Mouse (Mus musculus) lung, embryonic 14.5 days (tissue): ENCODE measurements around the gene Ahnak2. TPM values are rescaled to one million over a fixed set of nuclear protein-coding genes. Genes with fewer than 3 reads are reported as not detected.
"Not testable (repeated sequence)": the region's sequence is repeated elsewhere in the genome, so short reads cannot be mapped to it uniquely, and the experiment has no call there.

Source experiments
- ATAC-seq: fragments of 200-750 bp; cut with Nextera tagmentation; 2 replicates; pipeline ENCODE4 v1.8.0; 2017; ENCODE audit warnings: mild to moderate bottlenecking, moderate TSS enrichment, moderate library complexity; ENCODE audit not compliant: insufficient read depth
- DNase-seq: peaks from one replicate; pipeline ENCODE4 v3.0.0-alpha.2; 2015
- H3K27ac ChIP-seq: fragments of 300-500 bp; sonication (generic); 2 replicates; pipeline ENCODE4 v1.5.1; 2014; ENCODE audit warnings: low read depth, mild to moderate bottlenecking, moderate library complexity
- H3K27me3 ChIP-seq: fragments of 300-500 bp; sonication (generic); 2 replicates; pipeline ENCODE4 v1.6.1; 2014; ENCODE audit warnings: low read length, control low read depth; ENCODE audit not compliant: insufficient read depth
- H3K36me3 ChIP-seq: fragments of 300-500 bp; sonication (generic); 2 replicates; pipeline ENCODE4 v1.6.1; 2014; ENCODE audit warnings: control low read depth; ENCODE audit not compliant: insufficient read depth
- H3K4me1 ChIP-seq: fragments of 300-500 bp; sonication (generic); 2 replicates; pipeline ENCODE4 v1.6.1; 2014; ENCODE audit warnings: antibody characterized with exemption, control low read depth; ENCODE audit not compliant: insufficient read depth
- H3K4me2 ChIP-seq: fragments of 300-500 bp; sonication (generic); 2 replicates; pipeline ENCODE4 v1.6.1; 2014; ENCODE audit warnings: mild to moderate bottlenecking
- H3K4me3 ChIP-seq: fragments of 300-500 bp; sonication (generic); 2 replicates; pipeline ENCODE4 v1.5.1; 2014; ENCODE audit warnings: low read depth, low read length
- H3K9ac ChIP-seq: fragments of 300-500 bp; sonication (generic); 2 replicates; pipeline ENCODE4 v1.6.1; 2014
- H3K9me3 ChIP-seq: fragments of 300-500 bp; sonication (generic); 2 replicates; pipeline ENCODE4 v1.6.1; 2016; ENCODE audit warnings: low read depth, low read length, control low read depth
- CTCF ChIP-seq: IDR thresholded peaks from 2 replicates; pipeline ENCODE4 v1.5.1; 2016; ENCODE audit warnings: antibody characterized with exemption, low read depth
- WGBS: fragments of 180-500 bp; shearing (Covaris S2); extraction: QIAGEN DNeasy Blood & Tissue Kit; methylation state at CpG from one replicate; pipeline ENCODE4 v1.1.7; 2014; 5-methylcytosine and 5-hydroxymethylcytosine counted together
- polyA plus RNA-seq: library from polyadenylated mRNA; unstranded; fragments of >200 nt; fragmentation: Nextera tagmentation; extraction: Ambion mirVana; gene quantifications from 2 replicates; pipeline ENCODE4 v1.2.1, GENCODE M21; 2014

Ahnak2 gene
- 0.61 and 0.64 TPM in 2 replicates for polyA plus RNA-seq

GRCm38 (mm10) chr12:112801864-112802846 lies at the start of gene Ahnak2:
TSS of gene Ahnak2 (minus strand) at chr12:112802657.
- DNase-seq (peak; percentile 74), ATAC-seq (peak; percentile 55)
- H3K4me2 ChIP-seq = peak within 1 kb of the TSS; percentile 100
- H3K9me3 ChIP-seq = no peaks in the 10 kb centered on the region
- H3K4me1 ChIP-seq = peaks cover 8% of the 10 kb centered on the region; the same call in 1 of the 2 replicates
- peak within 1 kb of the TSS; percentile 48 for H3K4me3 ChIP-seq
- no peaks in the 10 kb centered on the region for H3K36me3 ChIP-seq
- WGBS = 3% methylated on average over 60 of the region's 69 CpGs
- no peak within 1 kb of the TSS for H3K27ac ChIP-seq
- H3K27me3 ChIP-seq = peaks cover 23% of the 10 kb centered on the region
- peak within 1 kb of the TSS; percentile 54 for H3K9ac ChIP-seq
- no peak for TF ChIP-seq CTCF

GRCm38 (mm10) chr12:112851116-112851515 lies 48.7 kb upstream of the Ahnak2 start:
- Histone ChIP-seq H3K27ac (no peak overlapping the region), H3K4me1 (no peaks in the 10 kb centered on the region), H3K27me3 (no peaks in the 10 kb centered on the region), H3K9me3 (no peaks in the 10 kb centered on the region), H3K4me3 (no peak overlapping the region), H3K9ac (no peak overlapping the region), H3K36me3 (no peaks in the 10 kb centered on the region), H3K4me2 (no peak overlapping the region)
- no peak for TF ChIP-seq CTCF
- 12% methylated on average over 8 of the region's 8 CpGs for WGBS
- ATAC-seq = no peak
- DNase-seq = no peak

DNA sequence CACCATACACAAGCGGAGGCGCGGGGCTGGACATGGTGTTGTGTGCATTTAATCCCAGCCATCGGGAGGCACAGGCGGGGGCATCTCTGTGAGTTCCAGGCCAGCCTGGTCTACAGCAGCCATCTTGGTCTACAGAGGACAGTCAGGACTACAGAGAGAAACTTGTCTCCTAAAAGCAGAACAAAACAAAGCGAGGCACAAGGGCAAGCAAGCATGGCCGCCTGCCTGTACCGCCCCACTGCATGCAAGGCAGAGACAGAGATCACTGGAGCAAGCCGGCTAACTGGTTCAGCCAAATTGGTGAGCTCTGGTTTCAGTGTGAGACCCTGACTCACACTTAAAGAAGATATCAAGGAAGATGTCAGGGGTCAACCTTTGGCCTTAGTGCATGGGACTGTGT lies 47.9 kb upstream of the Ahnak2 start:
- no peaks in the 10 kb centered on the region for H3K4me1 ChIP-seq
- ATAC-seq = no peak
- no peak for TF ChIP-seq CTCF
- H3K9ac ChIP-seq = no peak overlapping the region
- no peaks in the 10 kb centered on the region for H3K9me3 ChIP-seq
- H3K4me3 ChIP-seq = no peak overlapping the region
- no peak overlapping the region for H3K27ac ChIP-seq
- 86% methylated on average over 9 of the region's 9 CpGs for WGBS
- no peak for DNase-seq
- H3K36me3 ChIP-seq = no peaks in the 10 kb centered on the region
- no peak overlapping the region for H3K4me2 ChIP-seq
- H3K27me3 ChIP-seq = no peaks in the 10 kb centered on the region

- TF ChIP-seq CTCF = peak; percentile 21; the same call in 1 of the 2 replicates
- H3K36me3 ChIP-seq = no peaks in the 10 kb centered on the region
- no peak overlapping the region for H3K4me2 ChIP-seq
- no peaks in the 10 kb centered on the region for H3K27me3 ChIP-seq
- no peaks in the 10 kb centered on the region for H3K9me3 ChIP-seq
- no peaks in the 10 kb centered on the region for H3K4me1 ChIP-seq
- no peak overlapping the region for H3K27ac ChIP-seq
- H3K4me3 ChIP-seq = no peak overlapping the region
- ATAC-seq = no peak
- 63% methylated on average over 11 of the region's 11 CpGs for WGBS
- no peak for DNase-seq
- H3K9ac ChIP-seq = no peak overlapping the region
Observed at GRCm38 (mm10) chr12:112849235-112850022, 47.0 kb upstream of the Ahnak2 start.

DNA sequence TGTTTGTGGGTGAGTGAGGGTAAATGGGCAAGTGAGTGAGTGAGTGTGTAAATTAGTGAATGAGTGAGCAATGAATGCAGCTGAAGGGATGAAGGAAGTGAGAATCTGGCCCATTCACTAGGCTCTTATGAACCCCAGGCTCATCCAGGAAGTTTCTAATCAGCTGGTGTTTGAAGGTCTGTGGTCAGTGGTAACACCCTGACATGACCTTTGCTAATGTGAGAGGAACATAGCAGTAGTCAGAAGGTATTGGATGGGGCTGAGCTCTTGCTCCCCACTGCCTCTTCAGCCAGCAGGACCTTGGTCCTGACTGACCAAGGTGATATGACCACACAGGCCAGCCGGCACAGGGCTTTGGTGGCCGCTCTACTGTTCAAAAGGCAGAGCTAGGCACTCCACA lies 45.4 kb upstream of the Ahnak2 start:
- H3K4me1 ChIP-seq = no peaks in the 10 kb centered on the region
- no peaks in the 10 kb centered on the region for H3K9me3 ChIP-seq
- H3K36me3 ChIP-seq = no peaks in the 10 kb centered on the region
- WGBS = 94% methylated on average over 2 of the region's 2 CpGs
- H3K9ac ChIP-seq = no peak overlapping the region
- H3K4me2 ChIP-seq = no peak overlapping the region
- TF ChIP-seq CTCF = no peak
- ATAC-seq (no peak), DNase-seq (no peak)
- H3K27ac ChIP-seq = no peak overlapping the region
- no peaks in the 10 kb centered on the region for H3K27me3 ChIP-seq
- no peak overlapping the region for H3K4me3 ChIP-seq

- peak; percentile 92 for DNase-seq
- Histone ChIP-seq H3K4me2 (no peak overlapping the region), H3K9me3 (no peaks in the 10 kb centered on the region), H3K9ac (no peak overlapping the region), H3K36me3 (no peaks in the 10 kb centered on the region), H3K4me1 (no peaks in the 10 kb centered on the region), H3K4me3 (no peak overlapping the region), H3K27me3 (no peaks in the 10 kb centered on the region), H3K27ac (no peak overlapping the region)
- peak; percentile 98 for TF ChIP-seq CTCF
- 21% methylated on average over 3 of the region's 3 CpGs for WGBS
- ATAC-seq = peak; percentile 75; the same call in 1 of the 2 replicates
Observed at GRCm38 (mm10) chr12:112843803-112844202, 41.3 kb upstream of the Ahnak2 start.

DNA sequence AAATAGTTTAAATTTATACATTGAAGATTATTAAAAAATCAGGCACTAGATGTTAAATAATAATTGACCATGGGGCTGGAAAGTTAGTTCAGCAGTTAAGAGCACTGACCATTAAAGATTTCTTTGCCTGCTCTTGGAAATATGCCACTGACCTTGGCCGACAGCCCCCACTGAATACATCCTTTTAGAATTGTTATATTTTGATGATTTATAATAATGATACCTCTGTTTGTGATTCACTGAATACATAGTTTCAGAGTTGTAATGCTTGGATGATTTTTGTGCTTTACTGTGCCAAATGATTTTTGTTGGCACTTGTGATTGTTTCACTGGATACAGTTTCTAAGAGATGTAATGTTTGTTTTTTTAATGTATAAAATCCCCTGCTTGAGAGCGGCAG lies 39.7 kb upstream of the Ahnak2 start:
- not testable (repeated sequence) for H3K9me3 ChIP-seq, ATAC-seq, H3K4me3 ChIP-seq, DNase-seq, H3K36me3 ChIP-seq, H3K4me2 ChIP-seq, H3K4me1 ChIP-seq, H3K9ac ChIP-seq, H3K27me3 ChIP-seq, H3K27ac ChIP-seq
- 45% methylated on average over 2 of the region's 2 CpGs for WGBS
